Mouse (Mus musculus) MEL (cell line): ENCODE measurements at regions not wholly inside any gene's neighbourhood (a gene's known extent, or its start where the extent isn't known, plus 50 kb on each side); places are given as distances from the start of the nearest gene placed in this dataset.

Experiments
- DNase-seq: peaks from one replicate; pipeline ENCODE4 v3.0.0; 2011; ENCODE audit warnings: low read depth, low spot score
- H3K27ac ChIP-seq: 2 replicates; pipeline ENCODE4 v1.5.1; 2012; ENCODE audit warnings: low read depth, mild to moderate bottlenecking, control low read depth, low read length, moderate library complexity; ENCODE audit not compliant: control insufficient read depth
- H3K27me3 ChIP-seq, 2 experiments: fragments of 150-350 bp in 1 of 2; sonication (generic) in 1 of 2; 2 replicates each; pipeline ENCODE4 v1.6.1; 2012; ENCODE audit warnings: low read length in 2 of 2, mild to moderate bottlenecking in 2 of 2, improper control_type of control experiment in 1 of 2, moderate library complexity in 1 of 2; ENCODE audit not compliant: insufficient read depth in 2 of 2, control insufficient read depth in 1 of 2
- H3K36me3 ChIP-seq, 2 experiments: 2 replicates each; pipeline ENCODE4 v1.6.1; 2012 to 2014; ENCODE audit warnings: low read length in 2 of 2, improper control_type of control experiment in 1 of 2, inconsistent platforms in 1 of 2, mild to moderate bottlenecking in 1 of 2; ENCODE audit not compliant: insufficient read depth in 2 of 2, control insufficient read depth in 1 of 2
- H3K4me1 ChIP-seq, 2 experiments: fragments of 150-350 bp in 1 of 2; sonication (generic) in 1 of 2; 2 replicates each; pipeline ENCODE4 v1.6.1; 2012; ENCODE audit warnings: low read length in 2 of 2, improper control_type of control experiment in 1 of 2, mild to moderate bottlenecking in 1 of 2; ENCODE audit not compliant: insufficient read depth in 2 of 2, control insufficient read depth in 1 of 2
- H3K4me3 ChIP-seq, 2 experiments: fragments of 150-350 bp in 1 of 2; sonication (generic) in 1 of 2; 2 replicates each; pipeline ENCODE4 v1.5.1; 2012; ENCODE audit warnings: low read depth in 2 of 2, low read length in 2 of 2, mild to moderate bottlenecking in 2 of 2, moderate library complexity in 2 of 2, control low read depth in 1 of 2, improper control_type of control experiment in 1 of 2; ENCODE audit not compliant: control insufficient read depth in 1 of 2, insufficient read depth in 1 of 2
- H3K79me2 ChIP-seq: 2 replicates; pipeline ENCODE4 v1.6.1; 2012; ENCODE audit warnings: mild to moderate bottlenecking, low read length, moderate library complexity; ENCODE audit not compliant: control insufficient read depth, poor library complexity, insufficient read depth
- H3K9ac ChIP-seq: 2 replicates; pipeline ENCODE4 v1.6.1; 2012; ENCODE audit warnings: low read depth, mild to moderate bottlenecking, control low read depth, low read length, moderate library complexity; ENCODE audit not compliant: control insufficient read depth, poor library complexity, severe bottlenecking
- H3K9me3 ChIP-seq: fragments of 150-350 bp; sonication (generic); replicated peaks from 2 replicates; pipeline ENCODE4 v1.6.1; 2012; ENCODE audit warnings: mild to moderate bottlenecking, low read length, improper control_type of control experiment, moderate library complexity; ENCODE audit not compliant: insufficient read depth
- BHLHE40 ChIP-seq: IDR thresholded peaks from 2 replicates; pipeline ENCODE4 v1.6.1; 2012; ENCODE audit warnings: low read depth, mild to moderate bottlenecking, inconsistent platforms, low read length, improper control_type of control experiment, borderline replicate concordance
- CHD2 ChIP-seq: IDR thresholded peaks from 2 replicates; pipeline ENCODE4 v1.6.1; 2011; ENCODE audit warnings: low read length, improper control_type of control experiment
- E2F4 ChIP-seq: IDR thresholded peaks from 2 replicates; pipeline ENCODE4 v1.6.1; 2011; ENCODE audit warnings: low read depth, low read length, improper control_type of control experiment, borderline replicate concordance
- ELF1 ChIP-seq: IDR thresholded peaks from 2 replicates; pipeline ENCODE4 v1.6.1; 2014; ENCODE audit warnings: low read depth, mild to moderate bottlenecking, inconsistent platforms, low read length, improper control_type of control experiment, moderate library complexity
- EP300 ChIP-seq, 2 experiments: IDR thresholded peaks; 2 replicates each; pipeline ENCODE4 v1.6.1; 2011; ENCODE audit warnings: improper control_type of control experiment in 2 of 2, low read length in 2 of 2, low read depth in 1 of 2, mild to moderate bottlenecking in 1 of 2
- ETS1 ChIP-seq: IDR thresholded peaks from 2 replicates; pipeline ENCODE4 v1.6.1; 2012; ENCODE audit warnings: low read depth, mild to moderate bottlenecking, inconsistent platforms, low read length, improper control_type of control experiment, moderate library complexity
- GABPA ChIP-seq: IDR thresholded peaks from 2 replicates; pipeline ENCODE4 v1.6.1; 2012; ENCODE audit warnings: low read depth, mild to moderate bottlenecking, inconsistent platforms, low read length, improper control_type of control experiment, moderate library complexity
- GATA1 ChIP-seq: IDR thresholded peaks from 2 replicates; pipeline ENCODE4 v1.6.1; 2011; ENCODE audit warnings: low read depth, low read length, improper control_type of control experiment
- HCFC1 ChIP-seq: IDR thresholded peaks from 2 replicates; pipeline ENCODE4 v1.6.1; 2012; ENCODE audit warnings: low read depth, mild to moderate bottlenecking, inconsistent platforms, low read length, improper control_type of control experiment, moderate library complexity
- JUND ChIP-seq: IDR thresholded peaks from 2 replicates; pipeline ENCODE4 v1.6.1; 2011; ENCODE audit warnings: low read depth, mild to moderate bottlenecking, improper control_type of control experiment, low read length
- KAT2A ChIP-seq: conservative IDR thresholded peaks from 2 replicates; pipeline ENCODE4 v1.6.1; 2012; ENCODE audit warnings: low read depth, low read length, improper control_type of control experiment, inconsistent platforms
- MAFK ChIP-seq: IDR thresholded peaks from 2 replicates; pipeline ENCODE4 v1.6.1; 2011; ENCODE audit warnings: low read depth, mild to moderate bottlenecking, low read length, improper control_type of control experiment, borderline replicate concordance
- MAZ ChIP-seq: IDR thresholded peaks from 2 replicates; pipeline ENCODE4 v1.6.1; 2012; ENCODE audit warnings: low read depth, mild to moderate bottlenecking, inconsistent platforms, low read length, improper control_type of control experiment
- MEF2A ChIP-seq: IDR thresholded peaks from 2 replicates; pipeline ENCODE4 v1.6.1; 2014; ENCODE audit warnings: low read depth, mild to moderate bottlenecking, inconsistent platforms, low read length, improper control_type of control experiment; ENCODE audit not compliant: poor library complexity, insufficient replicate concordance, severe bottlenecking; ENCODE audit errors: extremely low read depth
- MXI1 ChIP-seq: IDR thresholded peaks from 2 replicates; pipeline ENCODE4 v1.6.1; 2011; ENCODE audit warnings: mild to moderate bottlenecking, low read depth, low read length, improper control_type of control experiment
- MYC ChIP-seq: IDR thresholded peaks from 2 replicates; pipeline ENCODE4 v1.6.1; 2011; ENCODE audit warnings: low read depth, mild to moderate bottlenecking, low read length, improper control_type of control experiment, moderate library complexity
- NELFE ChIP-seq: IDR thresholded peaks from 2 replicates; pipeline ENCODE4 v1.6.1; 2011; ENCODE audit warnings: low read depth, low read length, improper control_type of control experiment
- RAD21 ChIP-seq: IDR thresholded peaks from 2 replicates; pipeline ENCODE4 v1.6.1; 2011; ENCODE audit warnings: mild to moderate bottlenecking, low read depth, low read length, improper control_type of control experiment
- RCOR1 ChIP-seq: IDR thresholded peaks from 2 replicates; pipeline ENCODE4 v1.6.1; 2012; ENCODE audit warnings: low read depth, mild to moderate bottlenecking, inconsistent platforms, low read length, improper control_type of control experiment
- SIN3A ChIP-seq: IDR thresholded peaks from 2 replicates; pipeline ENCODE4 v1.6.1; 2012; ENCODE audit warnings: low read length, improper control_type of control experiment, inconsistent platforms
- TCF12 ChIP-seq: IDR thresholded peaks from 2 replicates; pipeline ENCODE4 v1.6.1; 2014; ENCODE audit warnings: low read depth, mild to moderate bottlenecking, inconsistent platforms, low read length, improper control_type of control experiment, moderate library complexity
- UBTF ChIP-seq: IDR thresholded peaks from 2 replicates; pipeline ENCODE4 v1.6.1; 2012; ENCODE audit warnings: low read depth, mild to moderate bottlenecking, inconsistent platforms, low read length, improper control_type of control experiment, moderate library complexity, borderline replicate concordance; ENCODE audit not compliant: insufficient read depth
- ZKSCAN1 ChIP-seq: IDR thresholded peaks from 2 replicates; pipeline ENCODE4 v1.6.1; 2012; ENCODE audit warnings: low read depth, mild to moderate bottlenecking, inconsistent platforms, low read length, improper control_type of control experiment, moderate library complexity
- ZMIZ1 ChIP-seq: IDR thresholded peaks from 2 replicates; pipeline ENCODE4 v1.6.1; 2012; ENCODE audit warnings: low read depth, mild to moderate bottlenecking, inconsistent platforms, low read length, improper control_type of control experiment, moderate library complexity
- ZNF384 ChIP-seq: IDR thresholded peaks from 2 replicates; pipeline ENCODE4 v1.6.1; 2012; ENCODE audit warnings: low read depth, mild to moderate bottlenecking, inconsistent platforms, low read length, improper control_type of control experiment

- peak; percentile 27; the same call in 1 of the 2 replicates for TF ChIP-seq HCFC1
- TF ChIP-seq, all 39 proteins: peak for 9
Measured at GRCm38 (mm10) chr6:31221490-31221889, 177.0 kb upstream of the Mkln1 start (continued).

DNA sequence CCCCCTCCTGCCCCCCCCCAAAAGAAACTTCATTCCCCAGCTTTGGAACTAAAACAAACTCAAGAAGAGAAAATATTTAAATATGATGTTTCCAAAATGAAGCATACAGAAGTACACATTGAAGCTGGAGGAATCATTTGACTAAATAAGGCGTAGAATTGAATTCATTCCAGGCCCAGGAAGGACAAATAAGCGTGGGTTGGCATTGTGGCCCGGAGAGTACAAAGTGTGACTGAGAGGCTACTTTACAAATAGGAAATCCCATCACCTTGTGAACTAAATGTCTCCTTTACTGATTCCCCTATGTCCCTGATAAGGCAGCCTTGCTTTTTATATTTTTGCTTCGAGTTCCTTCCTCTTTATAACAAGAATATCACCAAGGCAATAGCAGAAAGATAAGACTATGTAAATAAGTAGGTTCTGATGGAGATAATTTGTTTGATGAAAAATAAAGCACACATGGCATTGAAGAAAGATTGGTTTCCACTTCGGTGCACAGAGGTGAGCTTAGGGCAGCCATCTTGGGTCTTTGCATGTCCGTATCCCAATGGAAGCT is 176.4 kb upstream of the Mkln1 start:
- TF ChIP-seq GATA1: peak; percentile 84
- no peak for TF ChIP-seq MAFK
- TF ChIP-seq ZKSCAN1: no peak
- no peak for TF ChIP-seq CHD2
- 0 out of 2 replicates have a peak, but pooled peaks have one; percentile 18 for TF ChIP-seq TCF12
- peak; percentile 47; the same call in 1 of the 2 replicates for TF ChIP-seq ETS1
- TF ChIP-seq GABPA: no peak
- peak; percentile 44 to 60; a peak in 3 of 4 replicates for TF ChIP-seq EP300 (IDR thresholded peaks at IDR 0.05; ENCODE audit: low read depth in 1 of 2, low read length in 2 of 2)
- peak; percentile 76 for TF ChIP-seq RCOR1
- peak; percentile 56; the same call in 1 of the 2 replicates for TF ChIP-seq MYC
- peak; percentile 34; the same call in 1 of the 2 replicates for TF ChIP-seq SIN3A
- no peak for TF ChIP-seq ZNF384
- H3K9me3 ChIP-seq: no peaks in the 10 kb centered on the region
- peak; percentile 50 for DNase-seq
- peaks cover 2 to 18% of the 10 kb centered on the region in 2 experiments for H3K4me1 ChIP-seq
- H3K27ac ChIP-seq: no peak overlapping the region
- peaks cover 4% of the 10 kb centered on the region; the same call in 1 of the 2 replicates for H3K79me2 ChIP-seq
- peak overlapping the region in 1 of 2 experiments; percentile 70; a peak in 1 of 4 replicates for H3K4me3 ChIP-seq
- H3K36me3 ChIP-seq: peaks cover 0 to 18% of the 10 kb centered on the region in 2 experiments; a peak in 2 of 4 replicates
- no peaks in the 10 kb centered on the region; a peak in 1 of 4 replicates for H3K27me3 ChIP-seq
- H3K9ac ChIP-seq: no peak overlapping the region

GRCm38 (mm10) chr6:31227406-31227805 is 171.1 kb upstream of the Mkln1 start:
- Histone ChIP-seq H3K4me3 (no peak overlapping the region), H3K4me1 (no peaks in the 10 kb centered on the region), H3K27me3 (no peaks in the 10 kb centered on the region; a peak in 2 of 4 replicates), H3K27ac (no peak overlapping the region), H3K9ac (no peak overlapping the region), H3K36me3 (peaks cover 0 to 1% of the 10 kb centered on the region in 2 experiments; a peak in 2 of 4 replicates), H3K79me2 (no peaks in the 10 kb centered on the region), H3K9me3 (no peaks in the 10 kb centered on the region)
- TF ChIP-seq ELF1: no peak
- TF ChIP-seq NELFE: no peak
- TF ChIP-seq MXI1: no peak
- TF ChIP-seq E2F4: no peak
- no peak for TF ChIP-seq ZMIZ1
- no peak for TF ChIP-seq RAD21
- no peak for TF ChIP-seq KAT2A
- no peak for TF ChIP-seq MAFK
- no peak for TF ChIP-seq BHLHE40
- TF ChIP-seq MEF2A: no peak
- TF ChIP-seq UBTF: no peak
- TF ChIP-seq MAZ: no peak
- no peak for TF ChIP-seq JUND
- DNase-seq: no peak
